Mouse (Mus musculus) midbrain, postnatal 0 days (tissue): ENCODE data around the gene Ube2s. TPM values are rescaled to one million over a fixed set of nuclear protein-coding genes. Genes with fewer than 3 reads are reported as not detected.
"Not testable (repeated sequence)": the region's sequence is repeated elsewhere in the genome, so short reads cannot be mapped to it uniquely, and the experiment has no call there.

Source experiments
- ATAC-seq: fragments of 200-750 bp; cut with Nextera tagmentation; 2 replicates; pipeline ENCODE4 v1.8.0; 2017; ENCODE audit warnings: moderate number of reproducible peaks, mild to moderate bottlenecking, moderate TSS enrichment, moderate library complexity; ENCODE audit not compliant: low FRiP score
- DNase-seq: peaks from one replicate; pipeline ENCODE4 v3.0.0-alpha.2; 2015; ENCODE audit warnings: low spot score
- H3K27ac ChIP-seq: fragments of 300-500 bp; sonication (generic); 2 replicates; pipeline ENCODE4 v1.5.1; 2014; ENCODE audit warnings: low read depth, mild to moderate bottlenecking, low read length, mixed read lengths
- H3K27me3 ChIP-seq: fragments of 300-500 bp; sonication (generic); 2 replicates; pipeline ENCODE4 v1.6.1; 2014; ENCODE audit warnings: low read length, control low read depth, mixed read lengths; ENCODE audit not compliant: insufficient read depth
- H3K36me3 ChIP-seq: fragments of 300-500 bp; sonication (generic); 2 replicates; pipeline ENCODE4 v1.6.1; 2014; ENCODE audit warnings: low read length, control low read depth, mixed read lengths; ENCODE audit not compliant: insufficient read depth
- H3K4me1 ChIP-seq: fragments of 300-500 bp; sonication (generic); 2 replicates; pipeline ENCODE4 v1.6.1; 2014; ENCODE audit warnings: mild to moderate bottlenecking, control low read depth, antibody characterized with exemption, low read length, mixed read lengths; ENCODE audit not compliant: insufficient read depth
- H3K4me2 ChIP-seq: fragments of 300-500 bp; sonication (generic); 2 replicates; pipeline ENCODE4 v1.6.1; 2014; ENCODE audit warnings: low read depth, mild to moderate bottlenecking, low read length, mixed read lengths; ENCODE audit not compliant: poor library complexity, severe bottlenecking
- H3K4me3 ChIP-seq: fragments of 300-500 bp; sonication (generic); 2 replicates; pipeline ENCODE4 v1.5.1; 2014; ENCODE audit warnings: low read depth, mild to moderate bottlenecking, low read length, moderate library complexity
- H3K9ac ChIP-seq: fragments of 300-500 bp; sonication (generic); replicated peaks from 2 replicates; pipeline ENCODE4 v1.6.1; 2014; ENCODE audit warnings: mild to moderate bottlenecking, low read length, moderate library complexity, mixed read lengths; ENCODE audit not compliant: poor library complexity, severe bottlenecking
- H3K9me3 ChIP-seq: fragments of 300-500 bp; sonication (generic); 2 replicates; pipeline ENCODE4 v1.6.1; 2016; ENCODE audit warnings: low read length, control low read depth
- CTCF ChIP-seq: IDR thresholded peaks from 2 replicates; pipeline ENCODE4 v1.5.1; 2016; ENCODE audit warnings: antibody characterized with exemption, mild to moderate bottlenecking
- WGBS: fragments of 180-500 bp; shearing (Covaris S2); extraction: QIAGEN DNeasy Blood & Tissue Kit; methylation state at CpG from one replicate; pipeline ENCODE4 v1.1.7; 2014; 5-methylcytosine and 5-hydroxymethylcytosine counted together
- polyA plus RNA-seq: library from polyadenylated mRNA; unstranded; fragments of >200 nt; fragmentation: Nextera tagmentation; extraction: Ambion mirVana; gene quantifications from 2 replicates; pipeline ENCODE4 v1.2.1, GENCODE M21; 2015
- total RNA-seq: library from RNA; depleted of rRNA; stranded (reverse); fragments of >200 nt; gene quantifications from 2 replicates; pipeline ENCODE4 v1.2.3, GENCODE M21; 2014; rRNA removed

Gene Ube2s
- total RNA-seq = 264 and 276 TPM in 2 replicates
- polyA plus RNA-seq = 207 and 210 TPM in 2 replicates

DNA sequence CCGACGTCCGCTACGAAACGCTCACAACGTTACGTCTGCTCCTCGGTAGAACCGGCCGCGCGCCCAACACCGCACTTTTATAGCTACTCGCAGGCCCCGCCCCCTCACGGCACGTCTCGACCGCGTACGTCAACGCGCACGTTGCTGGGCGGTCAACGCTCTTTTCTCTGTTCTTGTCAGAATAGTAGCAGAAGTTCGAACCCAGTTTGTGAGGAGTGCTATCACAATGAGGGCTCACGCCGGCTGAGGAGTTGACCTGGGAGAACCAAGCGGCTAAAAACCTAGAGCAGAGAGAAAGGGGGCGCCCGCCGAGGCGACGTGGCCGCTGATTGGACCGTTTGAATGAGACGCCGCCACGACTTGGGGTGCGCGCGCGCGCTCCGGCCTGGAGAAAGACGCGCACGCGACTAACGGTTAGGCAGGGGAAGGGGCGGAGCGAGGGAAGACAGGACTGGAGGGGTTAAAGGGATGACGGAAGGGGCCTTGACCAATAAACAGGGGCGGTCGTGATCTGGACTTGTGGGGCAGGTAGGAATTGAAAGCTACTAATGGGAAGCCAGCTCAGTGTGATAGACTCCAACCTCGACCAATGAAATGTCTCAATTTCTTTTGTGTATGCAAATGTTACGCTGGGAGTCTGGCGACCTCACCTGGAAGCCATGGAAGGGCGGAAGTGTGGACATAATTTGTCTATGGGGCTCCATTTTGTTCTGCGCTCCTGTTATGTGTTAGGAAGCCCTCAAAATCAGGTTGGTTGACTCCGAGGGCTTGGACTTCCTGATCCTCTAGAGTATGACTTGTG is at the start of gene Ube2s:
Gene Ube2s (minus strand): TSS at position 288 of the 802 bp plus-strand sequence.
- Histone ChIP-seq H3K9me3 (no peaks in the 10 kb centered on the region), H3K27ac (peak within 1 kb of the TSS; percentile 91), H3K36me3 (peaks cover 3% of the 10 kb centered on the region; the same call in 1 of the 2 replicates), H3K4me3 (peak within 1 kb of the TSS; percentile 94), H3K4me1 (peaks cover 8% of the 10 kb centered on the region; the same call in 1 of the 2 replicates), H3K27me3 (no peaks in the 10 kb centered on the region), H3K4me2 (peak within 1 kb of the TSS; percentile 73), H3K9ac (peak within 1 kb of the TSS; percentile 91)
- under 1% methylated on average over 62 of the region's 62 CpGs for WGBS
- peak; percentile 100 for DNase-seq
- ATAC-seq = peak; percentile 99
- peak; percentile 56 for TF ChIP-seq CTCF

GRCm38 (mm10) chr7:4860926-4861325 is 48.5 kb upstream of the Ube2s start:
- not testable (repeated sequence) for H3K27me3 ChIP-seq, H3K4me1 ChIP-seq, DNase-seq, H3K4me2 ChIP-seq, H3K4me3 ChIP-seq, H3K9me3 ChIP-seq, H3K27ac ChIP-seq, ATAC-seq, H3K9ac ChIP-seq, H3K36me3 ChIP-seq
- WGBS = 79% methylated on average over 3 of the region's 3 CpGs

- TF ChIP-seq CTCF = no peak
- 82% methylated on average over 12 of the region's 12 CpGs for WGBS
- no peaks in the 10 kb centered on the region for H3K27me3 ChIP-seq
- ATAC-seq = no peak
- no peak overlapping the region for H3K4me3 ChIP-seq
- H3K36me3 ChIP-seq = no peaks in the 10 kb centered on the region
- no peak overlapping the region for H3K4me2 ChIP-seq
- no peak overlapping the region for H3K9ac ChIP-seq
- DNase-seq = no peak
- H3K27ac ChIP-seq = no peak overlapping the region
- H3K4me1 ChIP-seq = no peaks in the 10 kb centered on the region
- no peaks in the 10 kb centered on the region for H3K9me3 ChIP-seq
Observed at GRCm38 (mm10) chr7:4859418-4859978, 47.1 kb upstream of the Ube2s start.

DNA sequence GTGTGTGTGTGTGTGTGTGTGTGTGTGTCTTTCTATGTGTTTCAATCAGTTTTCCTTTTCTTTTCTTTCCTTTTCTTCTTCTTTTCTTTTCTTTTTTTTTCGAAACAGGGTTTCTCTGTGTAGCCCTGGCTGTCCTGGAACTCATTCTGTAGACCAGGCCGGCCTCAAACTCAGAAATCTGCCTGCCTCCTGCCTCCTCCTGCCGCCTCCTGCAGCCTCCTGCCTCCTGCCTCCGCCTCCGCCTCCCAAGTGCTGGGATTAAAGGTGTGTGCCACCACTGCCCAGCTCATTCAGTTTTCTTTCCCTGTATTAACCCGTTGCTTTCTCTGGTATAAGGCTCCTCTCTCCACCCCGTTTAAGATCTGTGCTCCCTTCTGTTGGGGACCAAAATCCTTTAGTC is 44.9 kb upstream of the Ube2s start:
- Histone ChIP-seq H3K4me3 (no peak overlapping the region), H3K4me1 (no peaks in the 10 kb centered on the region), H3K9me3 (no peaks in the 10 kb centered on the region), H3K36me3 (no peaks in the 10 kb centered on the region), H3K27me3 (no peaks in the 10 kb centered on the region), H3K9ac (no peak overlapping the region), H3K4me2 (no peak overlapping the region), H3K27ac (no peak overlapping the region)
- ATAC-seq = no peak
- 56% methylated on average over 7 of the region's 7 CpGs for WGBS
- no peak for TF ChIP-seq CTCF
- DNase-seq = no peak

GRCm38 (mm10) chr7:4856508-4856907 is 44.1 kb upstream of the Ube2s start:
- Histone ChIP-seq H3K4me1 (no peaks in the 10 kb centered on the region), H3K4me2 (no peak overlapping the region), H3K4me3 (no peak overlapping the region), H3K27me3 (no peaks in the 10 kb centered on the region), H3K27ac (no peak overlapping the region), H3K9ac (no peak overlapping the region), H3K36me3 (no peaks in the 10 kb centered on the region), H3K9me3 (no peaks in the 10 kb centered on the region)
- ATAC-seq (no peak), DNase-seq (no peak)
- 88% methylated on average over 9 of the region's 9 CpGs for WGBS
- no peak for TF ChIP-seq CTCF

DNA sequence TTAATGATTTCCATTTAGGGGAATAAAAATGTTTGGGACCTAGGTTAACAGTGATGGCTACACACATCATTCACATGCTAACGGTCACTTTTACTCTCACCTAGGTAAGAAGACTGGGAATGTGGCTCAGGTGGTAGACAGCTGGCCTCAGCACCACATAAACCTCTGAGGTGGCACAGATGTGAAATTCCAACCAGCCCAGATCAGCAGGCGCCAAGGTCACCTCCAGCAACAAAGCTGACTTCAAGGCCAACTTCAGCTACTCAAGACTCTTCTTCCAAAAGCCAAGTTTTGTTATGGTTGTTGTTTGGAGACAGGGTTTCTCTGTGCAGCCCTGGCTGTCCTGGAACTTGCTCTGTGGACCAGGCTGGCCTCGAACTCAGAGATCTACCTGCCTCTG is 41.2 kb upstream of the Ube2s start:
- Histone ChIP-seq H3K36me3 (no peaks in the 10 kb centered on the region), H3K4me3 (no peak overlapping the region), H3K9me3 (no peaks in the 10 kb centered on the region), H3K27me3 (no peaks in the 10 kb centered on the region), H3K9ac (no peak overlapping the region), H3K4me1 (no peaks in the 10 kb centered on the region), H3K4me2 (no peak overlapping the region), H3K27ac (no peak overlapping the region)
- whole genome bisulfite sequencing = 90% methylated on average over 3 of the region's 3 CpGs
- no peak for DNase-seq
- no peak for TF ChIP-seq CTCF
- no peak for ATAC-seq
